Mouse (Mus musculus) megakaryocyte, embryonic 14.5 days (primary cell): ENCODE results near the gene Pgpep1.

ENCODE experiments used
- FLI1 ChIP-seq: IDR thresholded peaks from 2 replicates; pipeline ENCODE4 v1.6.1; 2012; ENCODE audit warnings: low read length, inconsistent platforms, mixed read lengths
- GATA1 ChIP-seq: IDR thresholded peaks from 3 replicates; pipeline ENCODE4 v1.6.1; 2012; ENCODE audit warnings: mixed read lengths, low read length, inconsistent platforms, borderline replicate concordance

GRCm38 (mm10) chr8:70629574-70630531, 30.3 kb downstream of the Pgpep1 start:
- TF ChIP-seq GATA1 (no peak), FLI1 (no peak)
